Mouse (Mus musculus): ENCODE results near the gene Lipe. TPM values are rescaled to one million over a fixed set of nuclear protein-coding genes. Genes with fewer than 3 reads are reported as not detected.

Gene Lipe
- 9.6 TPM for polyA plus RNA-seq (2015; fragmentation: Illumina TruSeq; extraction: RNeasy Lipid Tissue Mini Kit (QIAGEN cat#74804); ENCODE audit: insufficient read depth, low replicate concordance)

DNA sequence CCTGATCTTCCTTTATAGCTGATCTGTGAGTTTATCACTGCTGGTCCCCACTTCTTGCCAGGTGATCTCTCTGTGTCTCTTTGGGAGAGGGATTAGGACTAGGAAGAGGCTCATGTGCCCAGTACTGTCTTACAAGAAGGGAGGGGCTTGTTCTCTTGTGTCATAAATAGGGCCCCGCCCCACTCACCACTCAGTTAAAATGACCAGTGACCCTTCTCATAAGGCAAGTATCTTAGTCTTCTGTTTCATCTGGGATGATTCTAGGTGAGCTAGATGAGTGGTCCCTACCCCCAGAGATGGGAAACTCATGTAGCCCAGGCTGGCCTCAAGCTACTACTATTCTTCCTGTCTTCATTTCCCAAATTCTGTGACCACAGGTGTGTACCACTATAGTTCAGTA is at the start of gene Lipe:
Gene Lipe (minus strand): TSS at position 101 of the 400 bp plus-strand sequence.

DNA sequence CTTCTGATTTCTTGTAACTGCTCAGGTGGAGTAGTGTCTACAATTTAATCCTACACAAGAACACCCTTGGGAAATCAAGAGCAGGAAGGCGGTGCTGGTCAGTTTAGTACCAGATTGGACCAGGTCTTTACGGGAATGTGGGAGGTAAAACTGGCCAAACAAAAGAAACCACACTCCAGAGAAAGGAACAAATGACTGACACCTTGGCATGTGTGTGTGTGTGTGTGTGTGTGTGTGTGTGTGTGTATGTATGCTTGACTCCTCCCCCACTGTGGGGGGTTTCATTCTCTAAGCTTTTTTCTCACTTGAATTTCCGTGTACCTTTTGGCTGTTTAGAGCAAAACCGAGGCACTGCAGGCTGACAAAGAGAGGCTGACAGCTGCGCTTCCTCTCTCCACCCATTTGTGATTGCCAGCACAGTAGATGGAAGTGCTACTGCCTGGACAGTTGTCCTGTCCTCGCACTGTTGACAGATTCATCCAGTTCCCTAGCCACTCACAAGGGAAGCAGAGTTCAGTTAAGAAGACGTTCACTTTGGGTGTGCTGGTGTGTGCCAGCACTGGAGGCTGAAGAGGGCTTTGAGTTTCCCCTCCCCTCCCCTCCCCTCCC is 14.4 kb upstream of the Lipe start, which contains the start of gene Cxcl17:
Gene Cxcl17 (minus strand): TSS at position 54 of the 609 bp plus-strand sequence.

DNA sequence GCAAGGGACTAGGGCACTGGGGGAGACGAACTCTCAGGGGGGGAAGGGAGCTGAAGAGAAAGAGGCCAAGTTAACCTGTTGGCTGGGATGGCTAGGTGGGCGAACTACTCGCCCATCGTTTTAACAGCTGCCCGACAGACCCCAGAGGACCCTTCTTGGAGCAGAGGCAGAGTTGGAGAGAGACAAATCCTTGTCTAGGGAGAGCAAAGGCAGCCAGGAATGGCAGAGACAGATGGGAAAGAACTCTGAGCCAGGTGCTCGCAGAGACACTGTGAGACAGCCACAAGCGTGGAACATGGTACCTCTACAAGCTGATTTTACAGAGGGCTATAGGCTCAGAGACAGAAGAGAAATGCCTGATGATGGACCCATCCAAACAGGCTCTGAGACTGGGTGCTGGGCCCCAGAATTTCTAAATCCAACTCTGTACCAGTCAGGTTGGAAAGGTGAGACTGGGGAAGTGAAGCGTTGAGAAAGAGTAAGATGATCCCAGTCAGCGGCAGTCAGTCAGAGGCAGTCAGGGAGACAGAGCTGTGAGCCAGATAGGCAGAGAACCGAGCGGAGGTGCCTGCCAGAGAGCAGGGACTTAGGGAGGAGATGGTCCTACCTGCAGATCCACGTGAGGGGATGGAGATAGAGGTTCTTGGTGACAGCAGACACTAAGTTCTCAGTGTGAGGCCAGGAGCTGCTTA is 29.3 kb downstream of the Lipe start, which contains the start of gene Cnfn:
Gene Cnfn (minus strand): TSS at position 667 of the 692 bp plus-strand sequence.

Other genes starting within 250 kb of the Lipe start
- 34.8 TPM for gene Pou2f2, start 219.0 kb downstream of the Lipe start, polyA plus RNA-seq (2015; fragmentation: Illumina TruSeq; extraction: RNeasy Lipid Tissue Mini Kit (QIAGEN cat#74804); ENCODE audit: insufficient read depth, low replicate concordance)
- gene Dedd2, start 178.1 kb downstream of the Lipe start, polyA plus RNA-seq (2015; fragmentation: Illumina TruSeq; extraction: RNeasy Lipid Tissue Mini Kit (QIAGEN cat#74804); ENCODE audit: insufficient read depth, low replicate concordance), result 21.2 TPM
- 6.4 TPM for gene Zfp526, start 177.3 kb downstream of the Lipe start, polyA plus RNA-seq (2015; fragmentation: Illumina TruSeq; extraction: RNeasy Lipid Tissue Mini Kit (QIAGEN cat#74804); ENCODE audit: insufficient read depth, low replicate concordance)
- 56.1 TPM for gene Gsk3a, start 160.9 kb downstream of the Lipe start, polyA plus RNA-seq (2015; fragmentation: Illumina TruSeq; extraction: RNeasy Lipid Tissue Mini Kit (QIAGEN cat#74804); ENCODE audit: insufficient read depth, low replicate concordance)
- 4.6 TPM for gene Erf, start 147.9 kb downstream of the Lipe start, polyA plus RNA-seq (2015; fragmentation: Illumina TruSeq; extraction: RNeasy Lipid Tissue Mini Kit (QIAGEN cat#74804); ENCODE audit: insufficient read depth, low replicate concordance)
- gene Cic, start 131.0 kb downstream of the Lipe start, polyA plus RNA-seq (2015; fragmentation: Illumina TruSeq; extraction: RNeasy Lipid Tissue Mini Kit (QIAGEN cat#74804); ENCODE audit: insufficient read depth, low replicate concordance), result 85.9 TPM
- gene Pafah1b3, start 100.7 kb downstream of the Lipe start, polyA plus RNA-seq (2015; fragmentation: Illumina TruSeq; extraction: RNeasy Lipid Tissue Mini Kit (QIAGEN cat#74804); ENCODE audit: insufficient read depth, low replicate concordance), result 21.5 TPM
- not detected for gene Prr19, start 97.3 kb downstream of the Lipe start, polyA plus RNA-seq (2015; fragmentation: Illumina TruSeq; extraction: RNeasy Lipid Tissue Mini Kit (QIAGEN cat#74804); ENCODE audit: insufficient read depth, low replicate concordance)
- gene Tmem145, start 92.6 kb downstream of the Lipe start, polyA plus RNA-seq (2015; fragmentation: Illumina TruSeq; extraction: RNeasy Lipid Tissue Mini Kit (QIAGEN cat#74804); ENCODE audit: insufficient read depth, low replicate concordance), result not detected
- gene Megf8, start 81.5 kb downstream of the Lipe start, polyA plus RNA-seq (2015; fragmentation: Illumina TruSeq; extraction: RNeasy Lipid Tissue Mini Kit (QIAGEN cat#74804); ENCODE audit: insufficient read depth, low replicate concordance), result 2.7 TPM
- gene Cnfn, start 29.0 kb downstream of the Lipe start, polyA plus RNA-seq (2015; fragmentation: Illumina TruSeq; extraction: RNeasy Lipid Tissue Mini Kit (QIAGEN cat#74804); ENCODE audit: insufficient read depth, low replicate concordance), result not detected
- not detected for gene Cxcl17, start 14.2 kb upstream of the Lipe start, polyA plus RNA-seq (2015; fragmentation: Illumina TruSeq; extraction: RNeasy Lipid Tissue Mini Kit (QIAGEN cat#74804); ENCODE audit: insufficient read depth, low replicate concordance)
- gene Ceacam1, start 78.9 kb upstream of the Lipe start, polyA plus RNA-seq (2015; fragmentation: Illumina TruSeq; extraction: RNeasy Lipid Tissue Mini Kit (QIAGEN cat#74804); ENCODE audit: insufficient read depth, low replicate concordance), result 51.9 TPM
- 2.8 TPM for gene Ceacam2, start 141.1 kb upstream of the Lipe start, polyA plus RNA-seq (2015; fragmentation: Illumina TruSeq; extraction: RNeasy Lipid Tissue Mini Kit (QIAGEN cat#74804); ENCODE audit: insufficient read depth, low replicate concordance)
- not detected for gene Erich4, start 217.2 kb upstream of the Lipe start, polyA plus RNA-seq (2015; fragmentation: Illumina TruSeq; extraction: RNeasy Lipid Tissue Mini Kit (QIAGEN cat#74804); ENCODE audit: insufficient read depth, low replicate concordance)
- gene Dmac2, start 220.7 kb upstream of the Lipe start, polyA plus RNA-seq (2015; fragmentation: Illumina TruSeq; extraction: RNeasy Lipid Tissue Mini Kit (QIAGEN cat#74804); ENCODE audit: insufficient read depth, low replicate concordance), result 121 TPM
- 4.2 TPM for gene B3gnt8, start 227.9 kb upstream of the Lipe start, polyA plus RNA-seq (2015; fragmentation: Illumina TruSeq; extraction: RNeasy Lipid Tissue Mini Kit (QIAGEN cat#74804); ENCODE audit: insufficient read depth, low replicate concordance)